Mouse (Mus musculus) megakaryocyte progenitor cell, adult 5-6 weeks (primary cell): ENCODE measurements around the gene Xpr1. TPM values are rescaled to one million over a fixed set of nuclear protein-coding genes. Genes with fewer than 3 reads are reported as not detected.

Source experiments
- ATAC-seq: replicated peaks from 2 replicates; pipeline ENCODE4 v1.8.0; 2016; ENCODE audit warnings: mild to moderate bottlenecking, moderate TSS enrichment, inconsistent platforms; ENCODE audit not compliant: poor library complexity
- total RNA-seq, 2 experiments: library from RNA; stranded (forward) in 1 of 2; stranded (reverse) in 1 of 2; fragments of 157-497, 149-512 nt in 1 of 2; fragments of 200-1000 nt in 1 of 2; gene quantifications; 2 replicates each; pipeline versions ENCODE4 v1.2.3 to v1.2.4; 2015 to 2017

The Xpr1 gene
- total RNA-seq, 2 experiments from 2014 or later, result 12.8 to 38.0 TPM

GRCm38 (mm10) chr1:155233378-155233777 is 183.8 kb downstream of the Xpr1 start:
- peak; percentile 15; the same call in 1 of the 2 replicates for ATAC-seq

GRCm38 (mm10) chr1:155232786-155233185 is 184.4 kb downstream of the Xpr1 start:
- no peak for ATAC-seq

GRCm38 (mm10) chr1:155232385-155232784 is 184.8 kb downstream of the Xpr1 start:
- ATAC-seq, result no peak

- no peak for ATAC-seq
Measured at GRCm38 (mm10) chr1:155229464-155230411, 187.5 kb downstream of the Xpr1 start.

Other genes starting within 250 kb of the Xpr1 start
- 0.07 TPM in 1 of 2 replicates, not detected in the other for gene BC034090, start 173.0 kb downstream of the Xpr1 start, total RNA-seq (2015)
- gene BC034090, start 173.0 kb downstream of the Xpr1 start, total RNA-seq (2017), result 0.20 TPM in 1 of 2 replicates, not detected in the other
- gene Acbd6, start 140.7 kb upstream of the Xpr1 start, total RNA-seq (2015), result 48.5 and 52.6 TPM in 2 replicates
- 22.2 and 22.9 TPM in 2 replicates for gene Acbd6, start 140.7 kb upstream of the Xpr1 start, total RNA-seq (2017)